Mouse (Mus musculus) ES-CJ7 (cell line): ENCODE results near the gene Gbp9.
"Not testable (repeated sequence)": the region's sequence is repeated elsewhere in the genome, so short reads cannot be mapped to it uniquely, and the experiment has no call there.

Source experiments
- DNase-seq: peaks from one replicate; pipeline ENCODE4 v3.0.0; 2011; ENCODE audit warnings: low read depth, low spot score

Gbp9 gene

GRCm38 (mm10) chr5:105060224-105060623 lies 79.1 kb downstream of the Gbp9 start:
- DNase-seq = no peak

DNA sequence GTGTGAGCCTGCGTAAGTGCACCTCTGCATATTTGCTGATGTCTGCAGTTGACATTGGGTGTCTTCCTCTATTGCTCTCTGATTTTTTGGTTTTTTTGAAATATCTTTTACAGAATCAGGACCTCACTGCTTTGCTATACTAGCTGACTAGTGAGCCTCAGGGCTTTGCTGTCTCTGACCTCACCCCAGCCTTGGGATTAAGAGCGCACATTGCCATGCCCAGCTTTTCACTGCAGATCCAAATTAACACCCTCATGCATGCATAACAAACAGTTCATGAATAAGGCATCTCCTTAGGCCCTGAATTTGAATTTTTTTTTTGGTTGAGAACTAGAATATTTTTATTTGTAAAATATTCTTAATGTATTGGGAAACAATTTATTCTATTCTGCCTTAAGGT lies 84.1 kb downstream of the Gbp9 start:
- no peak for DNase-seq

DNA sequence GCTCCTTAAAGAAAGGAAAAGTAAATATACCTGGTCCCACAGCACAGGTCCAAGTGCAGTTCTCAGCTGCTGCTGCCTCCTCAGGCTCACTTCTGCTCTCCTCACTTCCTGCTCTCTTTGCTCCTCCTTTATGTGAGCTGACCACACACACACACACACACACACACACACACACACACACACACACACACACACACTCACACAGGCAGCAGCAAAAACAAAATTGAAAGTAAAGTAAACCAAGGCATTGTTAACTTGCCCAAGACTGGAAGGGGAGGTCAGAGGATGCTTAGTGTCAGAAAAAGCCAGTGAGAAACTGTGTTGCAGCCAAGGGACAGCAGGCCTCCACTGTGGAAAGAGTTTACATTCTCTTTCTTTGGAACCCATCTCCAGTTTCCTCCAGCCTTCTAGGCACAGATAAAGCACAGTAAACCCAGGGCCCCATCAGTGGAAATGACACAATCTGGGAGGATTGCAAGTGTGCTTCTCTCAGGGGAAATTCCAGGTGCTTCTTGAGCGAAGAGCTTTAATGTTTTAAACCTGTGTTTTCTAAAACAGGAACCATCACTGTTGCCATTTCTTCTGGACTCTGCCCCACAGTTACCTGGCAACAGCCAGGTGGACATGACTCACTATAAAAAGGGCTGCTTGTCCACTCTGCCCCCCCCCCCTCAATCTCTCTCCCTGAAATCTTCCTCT lies 85.7 kb downstream of the Gbp9 start:
- DNase-seq = not testable (repeated sequence)

DNA sequence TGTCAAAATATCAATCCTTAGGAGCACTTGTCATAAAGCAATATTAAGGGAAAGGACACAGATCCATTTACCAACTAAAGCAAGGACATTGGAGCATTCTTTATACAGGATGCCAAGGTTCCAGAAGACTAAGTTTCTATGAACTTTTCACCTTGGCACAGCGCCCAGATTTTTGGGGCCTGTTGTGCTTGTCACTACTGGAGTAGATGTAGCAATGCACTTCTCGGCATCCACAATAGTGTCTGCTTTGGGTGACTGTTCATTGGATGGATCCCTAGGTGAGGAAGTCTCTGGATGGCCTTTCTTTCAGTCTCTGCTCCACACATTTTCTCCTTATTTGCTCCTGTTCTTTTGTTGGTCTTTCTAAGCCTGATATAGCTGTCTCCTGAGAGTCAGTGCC lies 107.0 kb downstream of the Gbp9 start:
- DNase-seq = no peak
